Mouse (Mus musculus) C2C12 (cell line): ENCODE measurements around the gene Gmppb. TPM values are rescaled to one million over a fixed set of nuclear protein-coding genes. Genes with fewer than 3 reads are reported as not detected.

Experiments used
- H3K27me3 ChIP-seq: one replicate; pipeline ENCODE4 v1.6.1; 2011; ENCODE audit not compliant: control insufficient read depth, insufficient read depth, insufficient read length
- H3K36me3 ChIP-seq: one replicate; pipeline ENCODE4 v1.6.1; 2011; ENCODE audit not compliant: control insufficient read depth, insufficient read depth
- H3K4me3 ChIP-seq: one replicate; pipeline ENCODE4 v1.5.1; 2011; ENCODE audit warnings: mild to moderate bottlenecking, control low read depth; ENCODE audit not compliant: poor library complexity, insufficient read depth, severe bottlenecking
- H3K79me2 ChIP-seq: one replicate; pipeline ENCODE4 v1.6.1; 2011; ENCODE audit not compliant: control insufficient read depth, insufficient read depth
- H3K79me3 ChIP-seq: one replicate; pipeline ENCODE4 v1.6.1; 2011; ENCODE audit warnings: low read depth, control low read depth
- H3ac ChIP-seq: one replicate; pipeline ENCODE3; 2011; ENCODE audit warnings: low read depth; ENCODE audit not compliant: control insufficient read depth, insufficient read length
- CEBPB ChIP-seq: IDR thresholded peaks from one replicate; pipeline ENCODE4 v1.6.1; 2011; ENCODE audit warnings: low read depth, mild to moderate bottlenecking, control low read depth, moderate library complexity
- CTCF ChIP-seq: IDR thresholded peaks from one replicate; pipeline ENCODE4 v1.5.1; 2011; ENCODE audit not compliant: control insufficient read depth, insufficient read depth, insufficient read length
- FOSL1 ChIP-seq: IDR thresholded peaks from one replicate; pipeline ENCODE4 v1.8.0; 2011; ENCODE audit warnings: mild to moderate bottlenecking, low read length; ENCODE audit not compliant: poor library complexity, insufficient read depth, severe bottlenecking
- MAX ChIP-seq: IDR thresholded peaks from one replicate; pipeline ENCODE4 v1.6.1; 2011; ENCODE audit warnings: mild to moderate bottlenecking, control low read depth
- MYOD1 ChIP-seq: IDR thresholded peaks from one replicate; pipeline ENCODE4 v1.6.1; 2011; ENCODE audit warnings: low read depth; ENCODE audit not compliant: control insufficient read depth, insufficient read length
- MYOG ChIP-seq: IDR thresholded peaks from one replicate; pipeline ENCODE4 v1.6.1; 2011; ENCODE audit not compliant: control insufficient read depth, insufficient read length; ENCODE audit errors: extremely low read depth
- USF1 ChIP-seq: IDR thresholded peaks from one replicate; pipeline ENCODE4 v1.6.1; 2011; ENCODE audit warnings: low read depth, mild to moderate bottlenecking, control low read depth, moderate library complexity
- polyA plus RNA-seq: library from polyadenylated mRNA; unstranded; fragments of >200 nt; fragmentation: generic; extraction: Trizol; gene quantifications from one replicate; pipeline ENCODE4 v1.2.1, GENCODE M21; 2012; ENCODE audit warnings: missing spikeins

The Gmppb gene
- polyA plus RNA-seq, 1 experiment: 23.5 TPM

- no peak overlapping the region for H3ac ChIP-seq
Observed at GRCm38 (mm10) chr9:108032126-108032525, 16.9 kb upstream of the Gmppb start.

GRCm38 (mm10) chr9:108035331-108036156 is 13.5 kb upstream of the Gmppb start:
- Histone ChIP-seq H3K4me3 (no peak overlapping the region), H3K79me2 (no peaks in the 10 kb centered on the region), H3K79me3 (no peaks in the 10 kb centered on the region), H3ac (no peak overlapping the region), H3K36me3 (peaks cover 4% of the 10 kb centered on the region), H3K27me3 (no peaks in the 10 kb centered on the region)
- TF ChIP-seq MYOD1: no peak
- TF ChIP-seq CTCF: no peak
- no peak for TF ChIP-seq USF1
- no peak for TF ChIP-seq MYOG
- TF ChIP-seq MAX: no peak
- TF ChIP-seq CEBPB: no peak
- no peak for TF ChIP-seq FOSL1

More at GRCm38 (mm10) chr9:108032126-108032525, 16.9 kb upstream of the Gmppb start:
- Histone ChIP-seq H3K79me3 (no peaks in the 10 kb centered on the region), H3K4me3 (no peak overlapping the region), H3K27me3 (no peaks in the 10 kb centered on the region), H3K36me3 (peaks cover 2% of the 10 kb centered on the region), H3K79me2 (no peaks in the 10 kb centered on the region)
- TF ChIP-seq USF1 (no peak), MAX (no peak), CTCF (no peak), MYOG (no peak), MYOD1 (no peak), FOSL1 (no peak), CEBPB (no peak)

DNA sequence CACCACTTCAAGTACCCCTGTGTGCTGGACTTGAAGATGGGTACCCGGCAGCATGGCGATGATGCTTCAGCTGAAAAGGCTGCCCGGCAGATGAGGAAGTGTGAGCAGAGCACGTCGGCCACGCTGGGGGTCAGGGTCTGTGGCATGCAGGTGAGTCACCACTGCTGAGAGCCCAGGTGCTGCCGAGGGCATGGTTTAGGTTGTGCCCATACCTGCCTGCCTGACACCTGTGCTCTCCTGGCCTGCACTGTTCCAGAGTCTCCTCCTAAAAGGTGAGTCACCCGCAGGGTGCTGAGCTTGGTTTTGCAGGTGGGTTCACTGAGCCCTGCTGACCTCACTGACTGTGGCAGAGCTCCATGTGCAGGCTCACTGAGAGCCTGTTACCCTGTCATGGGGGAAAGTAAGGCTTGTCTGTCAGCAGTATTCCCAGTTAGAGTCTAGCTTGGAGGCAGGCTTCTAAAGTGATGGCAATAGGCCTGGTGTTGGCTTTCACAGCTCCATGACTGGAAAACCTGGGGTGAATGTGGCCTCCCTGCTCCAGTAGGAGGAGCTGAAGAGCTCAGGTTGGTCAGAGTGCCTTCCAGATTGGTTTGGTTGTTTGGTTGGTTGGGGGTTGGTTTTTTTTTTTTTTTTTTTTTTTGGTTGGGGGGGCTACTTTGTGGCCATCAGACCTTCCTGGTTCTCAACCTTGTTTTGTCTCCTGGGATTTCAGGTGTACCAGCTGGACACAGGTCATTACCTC is 4.1 kb upstream of the Gmppb start:
- H3K27me3 ChIP-seq: no peaks in the 10 kb centered on the region
- no peak overlapping the region for H3K4me3 ChIP-seq
- no peak overlapping the region for H3ac ChIP-seq
- H3K36me3 ChIP-seq: peaks cover 8% of the 10 kb centered on the region
- TF ChIP-seq FOSL1 (no peak), CTCF (no peak), USF1 (no peak), CEBPB (no peak), MAX (no peak), MYOD1 (no peak), MYOG (no peak)
- peaks cover 8% of the 10 kb centered on the region for H3K79me2 ChIP-seq
- peaks cover 1% of the 10 kb centered on the region for H3K79me3 ChIP-seq

GRCm38 (mm10) chr9:108046582-108046981 is 2.5 kb upstream of the Gmppb start:
- Histone ChIP-seq H3K4me3 (no peak overlapping the region), H3K27me3 (no peaks in the 10 kb centered on the region), H3K79me3 (peaks cover 1% of the 10 kb centered on the region), H3ac (no peak overlapping the region), H3K36me3 (peaks cover 15% of the 10 kb centered on the region), H3K79me2 (peaks cover 12% of the 10 kb centered on the region)
- TF ChIP-seq USF1 (no peak), CTCF (no peak), FOSL1 (no peak), MYOG (no peak), CEBPB (no peak), MAX (no peak), MYOD1 (no peak)

DNA sequence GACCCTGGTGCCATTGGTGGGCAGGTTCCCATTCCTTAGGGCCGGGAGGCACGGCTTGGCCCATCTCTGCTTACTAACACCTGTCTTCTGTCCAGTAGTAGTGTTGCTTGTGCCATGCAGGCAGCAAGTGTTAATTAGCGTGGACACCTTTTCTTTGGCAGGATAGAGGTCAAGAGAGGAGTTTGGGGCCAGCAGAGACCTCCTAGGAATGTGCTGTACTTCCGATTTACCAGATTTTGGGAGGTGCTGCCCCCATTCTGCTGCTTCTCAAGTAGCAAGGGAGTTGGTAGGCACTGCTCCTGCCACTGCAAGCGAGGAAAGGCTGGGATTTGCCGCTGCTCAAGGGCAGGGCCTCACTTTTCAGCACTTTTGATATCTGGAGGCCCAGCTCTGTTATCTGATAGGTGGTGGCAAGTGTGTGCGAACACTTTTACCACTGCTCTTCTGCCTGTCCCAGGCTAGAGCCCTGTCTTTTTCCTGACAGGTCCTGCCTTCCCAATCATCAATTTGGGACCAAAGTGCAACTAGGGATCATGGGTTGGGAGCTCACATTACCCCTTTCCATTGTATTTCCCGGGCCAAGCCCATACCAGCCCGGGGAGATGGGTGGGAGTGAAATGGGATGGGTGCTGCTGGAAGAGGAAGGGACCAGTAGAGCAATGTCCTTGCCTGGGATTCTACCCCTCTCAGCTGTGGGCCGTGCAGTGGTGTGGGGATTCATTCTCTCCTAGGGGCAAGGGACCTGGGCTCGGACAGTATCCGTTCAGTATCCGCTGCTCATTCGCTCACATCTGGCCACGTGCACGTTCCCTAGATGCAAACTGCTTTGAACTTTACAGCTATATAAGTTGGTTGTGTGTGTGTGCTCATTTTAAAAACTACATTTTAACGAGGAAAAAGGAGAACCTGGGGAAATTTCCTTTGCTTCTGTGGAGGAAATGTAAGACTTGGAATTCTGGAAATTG is 1.2 kb upstream of the Gmppb start:
- TF ChIP-seq CTCF: no peak
- no peak for TF ChIP-seq USF1
- Histone ChIP-seq H3K27me3 (no peaks in the 10 kb centered on the region), H3K79me2 (peaks cover 12% of the 10 kb centered on the region), H3K4me3 (peak overlapping the region; percentile 30), H3K36me3 (peaks cover 21% of the 10 kb centered on the region), H3ac (peak overlapping the region; percentile 42), H3K79me3 (peaks cover 1% of the 10 kb centered on the region)

GRCm38 (mm10) chr9:108048566-108048955 is 481 bp upstream of the Gmppb start:
- H3K27me3 ChIP-seq: no peaks in the 10 kb centered on the region
- peak overlapping the region; percentile 42 for H3ac ChIP-seq
- H3K36me3 ChIP-seq: peaks cover 21% of the 10 kb centered on the region
- H3K4me3 ChIP-seq: peak overlapping the region; percentile 30
- peaks cover 12% of the 10 kb centered on the region for H3K79me2 ChIP-seq
- H3K79me3 ChIP-seq: peaks cover 1% of the 10 kb centered on the region
- TF ChIP-seq CEBPB (no peak), MYOG (no peak), CTCF (no peak), MYOD1 (no peak), MAX (no peak), USF1 (no peak)
